Mouse (Mus musculus): ENCODE results near the gene Rbm28. TPM values are rescaled to one million over a fixed set of nuclear protein-coding genes. Genes with fewer than 3 reads are reported as not detected.

Gene Rbm28
- 30.7 and 31.5 TPM in 2 replicates for polyA plus RNA-seq (2015; fragmentation: Nextera tagmentation; extraction: Ambion mirVana)

- peak within 1 kb of the TSS; percentile 86 for H3K4me2 ChIP-seq
- H3K9me3 ChIP-seq: no peaks in the 10 kb centered on the region
- peak within 1 kb of the TSS; percentile 77 for H3K9ac ChIP-seq
- peaks cover 10% of the 10 kb centered on the region; the same call in 1 of the 2 replicates for H3K4me1 ChIP-seq
- H3K27ac ChIP-seq: no peak within 1 kb of the TSS
- H3K27me3 ChIP-seq: peaks cover 26% of the 10 kb centered on the region
- H3K4me3 ChIP-seq: peak within 1 kb of the TSS; percentile 77
- peaks cover 8% of the 10 kb centered on the region for H3K36me3 ChIP-seq
- peak; percentile 80 for ATAC-seq (ENCODE audit: insufficient number of reproducible peaks, low FRiP score, low TSS enrichment, low read depth)
- WGBS: 8% methylated on average over 42 of the region's 42 CpGs
These were observed at the start of gene Rbm28 for GRCm38 (mm10) chr6:29164314-29165244. Gene Rbm28, minus strand, starts transcription at chr6:29165006.

DNA sequence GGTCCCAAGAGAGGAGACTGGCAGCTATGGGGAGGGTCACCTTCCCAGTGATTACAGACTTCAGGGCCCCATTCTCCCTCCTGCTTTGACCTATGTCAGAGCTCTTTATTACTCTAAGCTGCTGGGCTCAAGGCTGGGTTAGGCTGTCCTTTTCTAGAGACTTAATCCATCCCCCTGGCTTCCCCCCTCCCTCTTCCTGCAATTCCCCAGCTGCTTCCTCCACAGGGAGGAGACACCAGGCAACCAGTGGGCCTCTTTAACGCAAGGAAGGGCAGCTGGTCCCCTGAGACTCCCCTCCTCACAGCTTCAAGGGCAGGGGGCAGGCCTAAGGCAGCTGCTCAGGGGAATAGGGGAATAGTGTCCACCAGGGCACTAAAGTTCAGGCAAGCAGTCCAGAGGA lies 49.4 kb upstream of the Rbm28 start:
- no peak for ATAC-seq (ENCODE audit: insufficient number of reproducible peaks, low FRiP score, low TSS enrichment, low read depth)
- H3K9me3 ChIP-seq: no peaks in the 10 kb centered on the region
- H3K27me3 ChIP-seq: peaks cover 30% of the 10 kb centered on the region
- 14% methylated on average over 1 of the region's 1 CpGs for WGBS
- no peak overlapping the region for H3K4me3 ChIP-seq
- peaks cover 46% of the 10 kb centered on the region for H3K4me1 ChIP-seq
- no peak overlapping the region for H3K9ac ChIP-seq
- H3K27ac ChIP-seq: no peak overlapping the region
- H3K36me3 ChIP-seq: no peaks in the 10 kb centered on the region
- H3K4me2 ChIP-seq: no peak overlapping the region

DNA sequence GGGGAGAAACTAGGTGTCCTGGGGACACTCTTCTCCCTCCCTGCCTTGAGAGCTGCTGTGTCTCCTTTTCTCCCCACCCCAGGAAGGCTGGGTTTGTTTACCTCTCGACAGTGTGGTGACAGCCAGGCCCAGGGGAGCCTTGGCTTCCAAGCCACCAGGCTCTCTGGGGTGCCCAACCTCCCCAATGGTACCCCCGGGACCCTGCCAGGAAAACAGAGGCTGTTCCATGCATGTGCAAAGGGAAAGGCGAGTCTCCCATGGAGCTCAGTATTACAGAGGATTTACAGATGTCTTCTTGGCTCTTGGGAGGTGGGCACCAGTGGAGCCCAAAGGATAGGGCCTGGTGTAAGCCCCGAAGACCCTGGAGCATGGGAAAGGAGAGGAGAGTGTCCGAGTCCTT lies 48.6 kb upstream of the Rbm28 start:
- H3K9me3 ChIP-seq: no peaks in the 10 kb centered on the region
- no peak for ATAC-seq (ENCODE audit: insufficient number of reproducible peaks, low FRiP score, low TSS enrichment, low read depth)
- no peak overlapping the region for H3K4me2 ChIP-seq
- peaks cover 30% of the 10 kb centered on the region for H3K27me3 ChIP-seq
- H3K27ac ChIP-seq: no peak overlapping the region
- WGBS: 57% methylated on average over 5 of the region's 5 CpGs
- H3K4me3 ChIP-seq: no peak overlapping the region
- no peak overlapping the region for H3K9ac ChIP-seq
- peaks cover 46% of the 10 kb centered on the region for H3K4me1 ChIP-seq
- no peaks in the 10 kb centered on the region for H3K36me3 ChIP-seq

DNA sequence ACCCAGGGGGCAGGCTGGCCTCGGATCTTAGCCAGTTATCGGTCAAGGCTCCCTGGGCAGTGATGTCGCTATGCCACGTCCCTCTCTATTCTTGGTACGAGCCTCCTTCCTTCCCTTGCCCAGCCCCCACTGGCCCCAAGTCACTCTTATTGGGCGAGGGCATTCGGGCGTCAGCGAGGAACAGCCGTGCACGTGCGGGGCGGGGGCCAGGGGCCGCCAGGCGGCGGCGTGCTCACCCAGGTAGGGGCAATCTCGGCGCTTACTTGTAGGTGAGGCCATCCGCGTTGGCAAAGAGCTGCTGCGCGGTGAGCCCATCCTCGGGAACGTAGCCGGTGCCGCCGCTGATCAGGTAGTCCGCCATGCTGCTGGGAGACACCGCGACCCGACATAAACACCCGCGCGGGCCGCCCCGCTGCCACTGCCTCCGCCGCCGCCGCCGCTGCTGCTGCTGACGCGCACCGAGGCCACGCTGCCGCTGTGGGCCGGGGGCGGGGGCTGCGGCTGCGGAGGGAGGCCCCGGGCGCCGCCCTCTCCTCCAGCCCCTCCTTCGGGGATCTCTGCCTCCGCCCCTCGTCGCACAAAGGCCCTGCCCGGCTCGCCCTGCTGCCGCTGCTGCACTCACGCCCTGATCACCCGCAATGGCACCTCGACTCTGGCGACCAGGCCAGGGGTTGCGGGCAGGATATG lies 47.1 kb upstream of the Rbm28 start:
- peaks cover 46% of the 10 kb centered on the region for H3K4me1 ChIP-seq
- under 1% methylated on average over 65 of the region's 66 CpGs for WGBS
- H3K4me2 ChIP-seq: peak overlapping the region; percentile 92
- H3K9ac ChIP-seq: peak overlapping the region; percentile 77
- ATAC-seq (ENCODE audit: insufficient number of reproducible peaks, low FRiP score, low TSS enrichment, low read depth): peak; percentile 88
- peak overlapping the region; percentile 69 for H3K27ac ChIP-seq
- peaks cover 30% of the 10 kb centered on the region for H3K27me3 ChIP-seq
- H3K36me3 ChIP-seq: peaks cover 3% of the 10 kb centered on the region
- peak overlapping the region; percentile 75 for H3K4me3 ChIP-seq
- H3K9me3 ChIP-seq: no peaks in the 10 kb centered on the region

DNA sequence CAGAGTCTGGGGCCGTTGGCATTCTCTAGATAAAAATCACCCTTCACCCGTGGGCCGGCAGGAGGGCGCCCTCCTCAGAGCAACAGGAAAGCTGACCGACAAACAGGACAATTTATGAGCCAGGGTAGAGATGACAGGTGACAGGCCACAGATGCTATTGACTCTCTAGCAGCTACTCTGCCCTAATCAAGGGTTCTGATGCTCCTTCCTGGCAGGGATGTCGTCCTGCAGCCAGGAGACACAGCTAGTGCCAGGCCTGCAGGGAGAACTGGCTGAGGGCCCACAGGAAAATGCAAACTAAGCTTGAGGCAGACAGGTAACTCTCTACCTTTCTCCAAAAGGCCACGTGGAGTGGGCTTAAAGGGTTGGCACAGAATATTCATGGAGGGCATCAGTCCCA lies 46.3 kb upstream of the Rbm28 start:
- H3K27ac ChIP-seq: no peak overlapping the region
- peak overlapping the region; percentile 75 for H3K4me3 ChIP-seq
- H3K36me3 ChIP-seq: peaks cover 10% of the 10 kb centered on the region
- H3K4me1 ChIP-seq: peaks cover 42% of the 10 kb centered on the region
- H3K27me3 ChIP-seq: peaks cover 30% of the 10 kb centered on the region
- H3K4me2 ChIP-seq: peak overlapping the region; percentile 92
- no peaks in the 10 kb centered on the region for H3K9me3 ChIP-seq
- ATAC-seq (ENCODE audit: insufficient number of reproducible peaks, low FRiP score, low TSS enrichment, low read depth): no peak
- 0 out of 2 replicates have a peak overlapping the region, but pooled peaks have one; percentile 77 for H3K9ac ChIP-seq
- WGBS: 14% methylated on average over 7 of the region's 7 CpGs

- H3K9ac ChIP-seq: no peak overlapping the region
- H3K27ac ChIP-seq: no peak overlapping the region
- H3K4me2 ChIP-seq: 0 out of 2 replicates have a peak overlapping the region, but pooled peaks have one; percentile 14
- no peaks in the 10 kb centered on the region for H3K9me3 ChIP-seq
- H3K36me3 ChIP-seq: peaks cover 14% of the 10 kb centered on the region
- ATAC-seq (ENCODE audit: insufficient number of reproducible peaks, low FRiP score, low TSS enrichment, low read depth): no peak
- no peak overlapping the region for H3K4me3 ChIP-seq
- H3K4me1 ChIP-seq: peaks cover 35% of the 10 kb centered on the region
- peaks cover 24% of the 10 kb centered on the region for H3K27me3 ChIP-seq
- 75% methylated on average over 9 of the region's 9 CpGs for WGBS
These were observed 45.6 kb upstream of the Rbm28 start for GRCm38 (mm10) chr6:29210231-29210936.

GRCm38 (mm10) chr6:29208178-29208577 lies 43.4 kb upstream of the Rbm28 start:
- Histone ChIP-seq H3K36me3 (peaks cover 33% of the 10 kb centered on the region), H3K4me1 (peaks cover 19% of the 10 kb centered on the region), H3K9me3 (no peaks in the 10 kb centered on the region), H3K27me3 (peaks cover 2% of the 10 kb centered on the region; the same call in 1 of the 2 replicates), H3K4me3 (no peak overlapping the region), H3K9ac (no peak overlapping the region), H3K4me2 (no peak overlapping the region), H3K27ac (no peak overlapping the region)
- ATAC-seq (ENCODE audit: insufficient number of reproducible peaks, low FRiP score, low TSS enrichment, low read depth): no peak
- 83% methylated on average over 5 of the region's 5 CpGs for WGBS

GRCm38 (mm10) chr6:29207017-29207416 lies 42.2 kb upstream of the Rbm28 start:
- no peak for ATAC-seq (ENCODE audit: insufficient number of reproducible peaks, low FRiP score, low TSS enrichment, low read depth)
- Histone ChIP-seq H3K4me2 (no peak overlapping the region), H3K27ac (no peak overlapping the region), H3K36me3 (peaks cover 45% of the 10 kb centered on the region), H3K4me1 (peaks cover 14% of the 10 kb centered on the region), H3K27me3 (no peaks in the 10 kb centered on the region), H3K9ac (no peak overlapping the region), H3K4me3 (no peak overlapping the region), H3K9me3 (no peaks in the 10 kb centered on the region)
- WGBS: 93% methylated on average over 5 of the region's 5 CpGs

GRCm38 (mm10) chr6:29206006-29206405 lies 41.2 kb upstream of the Rbm28 start:
- H3K9me3 ChIP-seq: no peaks in the 10 kb centered on the region
- no peak for ATAC-seq (ENCODE audit: insufficient number of reproducible peaks, low FRiP score, low TSS enrichment, low read depth)
- peaks cover 54% of the 10 kb centered on the region for H3K36me3 ChIP-seq
- no peaks in the 10 kb centered on the region for H3K27me3 ChIP-seq
- H3K27ac ChIP-seq: no peak overlapping the region
- peaks cover 7% of the 10 kb centered on the region for H3K4me1 ChIP-seq
- H3K9ac ChIP-seq: no peak overlapping the region
- no peak overlapping the region for H3K4me3 ChIP-seq
- 93% methylated on average over 10 of the region's 10 CpGs for WGBS
- no peak overlapping the region for H3K4me2 ChIP-seq

DNA sequence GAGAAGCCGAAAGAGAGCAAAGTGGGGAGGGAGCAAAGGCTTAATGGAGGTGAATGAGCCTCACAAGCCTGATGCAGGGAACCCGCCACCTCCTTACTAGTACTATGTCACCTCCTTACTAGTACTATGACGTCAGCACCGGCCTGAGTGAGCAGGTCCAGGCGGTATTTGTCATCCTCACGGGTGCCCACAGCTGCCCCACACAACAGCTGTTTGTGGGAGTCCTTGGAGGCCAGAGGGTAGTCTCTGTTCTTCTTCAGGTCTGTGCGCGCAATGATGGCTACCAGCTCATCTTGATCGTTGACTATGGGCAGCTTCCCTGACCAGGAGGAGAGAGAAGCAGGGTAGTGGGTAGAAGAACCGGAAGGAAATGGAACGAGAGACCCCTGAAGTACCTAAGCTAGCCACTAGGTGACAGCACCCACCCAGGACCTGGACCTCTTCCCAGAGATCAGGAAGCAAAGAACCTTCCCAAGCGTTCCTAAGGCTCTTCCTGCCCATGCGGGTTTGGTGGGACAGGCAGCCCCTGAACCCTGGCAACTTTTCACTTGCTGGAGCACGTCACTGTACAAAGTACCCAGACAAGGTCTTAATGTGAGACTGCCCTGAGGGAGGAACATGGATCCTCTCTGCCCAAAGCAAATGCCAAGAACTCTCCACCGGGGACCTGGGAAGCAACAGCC lies 40.3 kb upstream of the Rbm28 start:
- peaks cover 60% of the 10 kb centered on the region for H3K36me3 ChIP-seq
- no peak for ATAC-seq (ENCODE audit: insufficient number of reproducible peaks, low FRiP score, low TSS enrichment, low read depth)
- no peak overlapping the region for H3K4me3 ChIP-seq
- H3K27ac ChIP-seq: no peak overlapping the region
- H3K27me3 ChIP-seq: no peaks in the 10 kb centered on the region
- H3K4me1 ChIP-seq: peaks cover under 1% of the 10 kb centered on the region; the same call in 1 of the 2 replicates
- WGBS: 59% methylated on average over 15 of the region's 15 CpGs
- H3K9ac ChIP-seq: no peak overlapping the region
- H3K4me2 ChIP-seq: no peak overlapping the region
- H3K9me3 ChIP-seq: no peaks in the 10 kb centered on the region
